Mouse (Mus musculus): ENCODE data around the gene Tal1. TPM values are rescaled to one million over a fixed set of nuclear protein-coding genes. Genes with fewer than 3 reads are reported as not detected.
A peak's percentile ranks its signal among the peaks of the same experiment; 100 is the strongest.

The Tal1 gene
- total and polyA plus RNA-seq, 3 experiments = 2.9 to 3.3 (median 3.1) TPM

GRCm38 (mm10) chr4:115047750-115048149 is 8.5 kb upstream of the Tal1 start:
- intact Hi-C loops (cut with DNase I) = loop anchor here (1.0 kb wide), 1 partner anchor 38 kb away; no protein-coding TSS in a partner anchor
- no peaks in the 10 kb centered on the region for H3K79me2 ChIP-seq (replicated peaks; ENCODE audit: control insufficient read depth, insufficient read depth, low read length)

GRCm38 (mm10) chr4:115048190-115048589 is 8.0 kb upstream of the Tal1 start:
- intact Hi-C loops (cut with DNase I) = no loop called here
- no peak overlapping the region for H3K4me3 ChIP-seq
- no peak for DNase-seq
- H3K27ac ChIP-seq = no peak overlapping the region
- WGBS = 58% methylated on average over 8 of the region's 8 CpGs
- peaks cover 4% of the 10 kb centered on the region for H3K27me3 ChIP-seq (ENCODE audit: control insufficient read depth, insufficient read depth, low read length)
- H3K36me3 ChIP-seq (ENCODE audit: control insufficient read depth, insufficient read depth, low read length) = no peaks in the 10 kb centered on the region
- TF ChIP-seq POLR2A (IDR thresholded peaks at IDR 0.05; ENCODE audit: insufficient read depth, low read depth, low read length) (no peak), CTCF (IDR thresholded peaks at IDR 0.05) (no peak)
- no peak overlapping the region for H3K9ac ChIP-seq (ENCODE audit: low read depth, low read length)
- no peaks in the 10 kb centered on the region for H3K79me2 ChIP-seq (replicated peaks; ENCODE audit: control insufficient read depth, insufficient read depth, low read length)
- peaks cover 6% of the 10 kb centered on the region; the same call in 1 of the 2 replicates for H3K4me1 ChIP-seq (ENCODE audit: control insufficient read depth, insufficient read depth, low read length)

More at GRCm38 (mm10) chr4:115047750-115048149, 8.5 kb upstream of the Tal1 start:
- Histone ChIP-seq H3K36me3 (ENCODE audit: control insufficient read depth, insufficient read depth, low read length) (no peaks in the 10 kb centered on the region), H3K27me3 (ENCODE audit: control insufficient read depth, insufficient read depth, low read length) (peaks cover 2% of the 10 kb centered on the region), H3K4me3 (no peak overlapping the region), H3K9ac (ENCODE audit: low read depth, low read length) (no peak overlapping the region), H3K27ac (no peak overlapping the region), H3K4me1 (ENCODE audit: control insufficient read depth, insufficient read depth, low read length) (peaks cover 4% of the 10 kb centered on the region; the same call in 1 of the 2 replicates)
- 2% methylated on average over 5 of the region's 5 CpGs for WGBS
- DNase-seq = peak; percentile 73 to 81
- TF ChIP-seq EP300 (IDR thresholded peaks at IDR 0.05; ENCODE audit: insufficient read depth, low read depth, low read length) = no peak
- TF ChIP-seq CTCF (IDR thresholded peaks at IDR 0.05) = peak; percentile 86

GRCm38 (mm10) chr4:115051245-115051644 is 5.0 kb upstream of the Tal1 start:
- intact Hi-C loops (cut with DNase I) = no loop called here

GRCm38 (mm10) chr4:115052343-115053005 is 3.8 kb upstream of the Tal1 start:
- intact Hi-C loops (cut with DNase I) = no loop called here
- peak overlapping the region; percentile 51 for H3K9ac ChIP-seq (ENCODE audit: low read depth, low read length)
- H3K27me3 ChIP-seq (ENCODE audit: control insufficient read depth, insufficient read depth, low read length) = peaks cover 10% of the 10 kb centered on the region

More at GRCm38 (mm10) chr4:115051245-115051644, 5.0 kb upstream of the Tal1 start:
- Histone ChIP-seq H3K9ac (ENCODE audit: low read depth, low read length) (no peak overlapping the region), H3K27ac (no peak overlapping the region), H3K36me3 (ENCODE audit: control insufficient read depth, insufficient read depth, low read length) (no peaks in the 10 kb centered on the region), H3K27me3 (ENCODE audit: control insufficient read depth, insufficient read depth, low read length) (peaks cover 4% of the 10 kb centered on the region), H3K79me2 (replicated peaks; ENCODE audit: control insufficient read depth, insufficient read depth, low read length) (no peaks in the 10 kb centered on the region), H3K4me3 (no peak overlapping the region), H3K4me1 (ENCODE audit: control insufficient read depth, insufficient read depth, low read length) (peaks cover 6% of the 10 kb centered on the region; the same call in 1 of the 2 replicates)
- DNase-seq = no peak
- TF ChIP-seq POLR2A (IDR thresholded peaks at IDR 0.05; ENCODE audit: insufficient read depth, low read depth, low read length) (no peak), EP300 (IDR thresholded peaks at IDR 0.05; ENCODE audit: insufficient read depth, low read depth, low read length) (no peak), CTCF (IDR thresholded peaks at IDR 0.05) (no peak)
- 89% methylated on average over 5 of the region's 5 CpGs for WGBS

GRCm38 (mm10) chr4:115055044-115055443 is 1.2 kb upstream of the Tal1 start:
- DNase-seq = no peak
- H3K27me3 ChIP-seq (ENCODE audit: control insufficient read depth, insufficient read depth, low read length) = peaks cover 15% of the 10 kb centered on the region
- peaks cover 6% of the 10 kb centered on the region for H3K4me1 ChIP-seq (ENCODE audit: control insufficient read depth, insufficient read depth, low read length)
- intact Hi-C loops (cut with DNase I) = loop anchor here (5.0 kb wide), 1 partner anchor 148 kb away; the partner anchor contains the start of gene Foxd2
- no peaks in the 10 kb centered on the region for H3K36me3 ChIP-seq (ENCODE audit: control insufficient read depth, insufficient read depth, low read length)
- TF ChIP-seq EP300 (IDR thresholded peaks at IDR 0.05; ENCODE audit: insufficient read depth, low read depth, low read length) (no peak), CTCF (IDR thresholded peaks at IDR 0.05) (no peak), POLR2A (IDR thresholded peaks at IDR 0.05; ENCODE audit: insufficient read depth, low read depth, low read length) (no peak)
- 63% methylated on average over 2 of the region's 2 CpGs for WGBS
- H3K27ac ChIP-seq = no peak overlapping the region
- H3K9ac ChIP-seq (ENCODE audit: low read depth, low read length) = no peak overlapping the region
- no peaks in the 10 kb centered on the region for H3K79me2 ChIP-seq (replicated peaks; ENCODE audit: control insufficient read depth, insufficient read depth, low read length)
- no peak overlapping the region for H3K4me3 ChIP-seq

More at GRCm38 (mm10) chr4:115052343-115053005, 3.8 kb upstream of the Tal1 start:
- H3K4me3 ChIP-seq = peak overlapping the region; percentile 45
- TF ChIP-seq POLR2A (IDR thresholded peaks at IDR 0.05; ENCODE audit: insufficient read depth, low read depth, low read length) = peak; percentile 76
- TF ChIP-seq EP300 (IDR thresholded peaks at IDR 0.05; ENCODE audit: insufficient read depth, low read depth, low read length) = 0 out of 2 replicates have a peak, but pooled peaks have one; percentile 31
- no peak for TF ChIP-seq CTCF (IDR thresholded peaks at IDR 0.05)
- 3% methylated on average over 36 of the region's 36 CpGs for WGBS
- H3K4me1 ChIP-seq (ENCODE audit: control insufficient read depth, insufficient read depth, low read length) = peaks cover 8% of the 10 kb centered on the region
- H3K79me2 ChIP-seq (replicated peaks; ENCODE audit: control insufficient read depth, insufficient read depth, low read length) = no peaks in the 10 kb centered on the region
- peak; percentile 81 to 87 for DNase-seq
- H3K27ac ChIP-seq = peak overlapping the region; percentile 91
- H3K36me3 ChIP-seq (ENCODE audit: control insufficient read depth, insufficient read depth, low read length) = no peaks in the 10 kb centered on the region

- Histone ChIP-seq H3K36me3 (ENCODE audit: control insufficient read depth, insufficient read depth, low read length) (no peaks in the 10 kb centered on the region), H3K79me2 (replicated peaks; ENCODE audit: control insufficient read depth, insufficient read depth, low read length) (no peaks in the 10 kb centered on the region), H3K4me1 (ENCODE audit: control insufficient read depth, insufficient read depth, low read length) (peaks cover 6% of the 10 kb centered on the region), H3K9ac (ENCODE audit: low read depth, low read length) (no peak overlapping the region), H3K4me3 (no peak overlapping the region), H3K27ac (peak overlapping the region; percentile 95), H3K27me3 (ENCODE audit: control insufficient read depth, insufficient read depth, low read length) (peaks cover 15% of the 10 kb centered on the region)
- no peak for TF ChIP-seq POLR2A (IDR thresholded peaks at IDR 0.05; ENCODE audit: insufficient read depth, low read depth, low read length)
- TF ChIP-seq EP300 (IDR thresholded peaks at IDR 0.05; ENCODE audit: insufficient read depth, low read depth, low read length) = no peak
- TF ChIP-seq CTCF (IDR thresholded peaks at IDR 0.05) = no peak
- DNase-seq = no peak
- intact Hi-C loops (cut with DNase I) = loop anchor here (5.0 kb wide), 1 partner anchor 148 kb away; the partner anchor contains the start of gene Foxd2
- 53% methylated on average over 3 of the region's 3 CpGs for WGBS
Observed at GRCm38 (mm10) chr4:115055691-115056090, 535 bp upstream of the Tal1 start.

Measured in heart, adult 2 months (tissue).